Mouse (Mus musculus): ENCODE results near the gene Smco1. TPM values are rescaled to one million over a fixed set of nuclear protein-coding genes. Genes with fewer than 3 reads are reported as not detected.
A peak's percentile ranks its signal among the peaks of the same experiment; 100 is the strongest.
"Not testable (repeated sequence)": the region's sequence is repeated elsewhere in the genome, so short reads cannot be mapped to it uniquely, and the experiment has no call there.

The Smco1 gene
- polyA plus RNA-seq (2015; fragmentation: Nextera tagmentation; extraction: Ambion mirVana) = 0.13 TPM in 1 of 2 replicates, not detected in the other

- no peak within 1 kb of the TSS for H3K4me3 ChIP-seq
- no peak within 1 kb of the TSS for H3K27ac ChIP-seq
- no peaks in the 10 kb centered on the region for H3K27me3 ChIP-seq (replicated peaks)
- H3K36me3 ChIP-seq (replicated peaks) = no peaks in the 10 kb centered on the region
- H3K4me2 ChIP-seq = no peak within 1 kb of the TSS
- no peaks in the 10 kb centered on the region for H3K9me3 ChIP-seq
- ATAC-seq (replicated peaks) = no peak
- WGBS = 89% methylated on average over 11 of the region's 11 CpGs
- no peaks in the 10 kb centered on the region for H3K4me1 ChIP-seq
- H3K9ac ChIP-seq = no peak within 1 kb of the TSS
Observed at GRCm38 (mm10) chr16:32271291-32271690, at the start of gene Smco1. Smco1 (plus strand) TSS chr16:32271468.

- no peak overlapping the region for H3K9ac ChIP-seq
- H3K4me2 ChIP-seq = no peak overlapping the region
- no peak for ATAC-seq (replicated peaks)
- H3K27me3 ChIP-seq (replicated peaks) = no peaks in the 10 kb centered on the region
- no peaks in the 10 kb centered on the region for H3K4me1 ChIP-seq
- H3K9me3 ChIP-seq = no peaks in the 10 kb centered on the region
- 79% methylated on average over 4 of the region's 4 CpGs for WGBS
- no peaks in the 10 kb centered on the region for H3K36me3 ChIP-seq (replicated peaks)
- H3K4me3 ChIP-seq = no peak overlapping the region
- H3K27ac ChIP-seq = no peak overlapping the region
Observed at GRCm38 (mm10) chr16:32221803-32222202, 49.5 kb upstream of the Smco1 start.

- no peaks in the 10 kb centered on the region for H3K4me1 ChIP-seq
- H3K27me3 ChIP-seq (replicated peaks) = no peaks in the 10 kb centered on the region
- H3K36me3 ChIP-seq (replicated peaks) = no peaks in the 10 kb centered on the region
- H3K9me3 ChIP-seq = no peaks in the 10 kb centered on the region
- no peak overlapping the region for H3K4me2 ChIP-seq
- H3K9ac ChIP-seq = no peak overlapping the region
- ATAC-seq (replicated peaks) = no peak
- H3K27ac ChIP-seq = no peak overlapping the region
- H3K4me3 ChIP-seq = no peak overlapping the region
Observed at GRCm38 (mm10) chr16:32222399-32222798, 48.9 kb upstream of the Smco1 start.

- ATAC-seq (replicated peaks); H3K27me3 ChIP-seq (replicated peaks); H3K9ac ChIP-seq; H3K4me1 ChIP-seq; H3K9me3 ChIP-seq; H3K36me3 ChIP-seq (replicated peaks); H3K4me3 ChIP-seq; H3K4me2 ChIP-seq; H3K27ac ChIP-seq: not testable (repeated sequence)
- WGBS = 84% methylated on average over 3 of the region's 3 CpGs
Observed at GRCm38 (mm10) chr16:32232050-32232449, 39.2 kb upstream of the Smco1 start.

GRCm38 (mm10) chr16:32237930-32238680 is 33.2 kb upstream of the Smco1 start:
- 91% methylated on average over 19 of the region's 19 CpGs for WGBS
- no peaks in the 10 kb centered on the region for H3K9me3 ChIP-seq

GRCm38 (mm10) chr16:32239428-32240312 is 31.6 kb upstream of the Smco1 start:
- peaks cover 14% of the 10 kb centered on the region for H3K4me1 ChIP-seq
- no peaks in the 10 kb centered on the region for H3K27me3 ChIP-seq (replicated peaks)
- WGBS = 87% methylated on average over 2 of the region's 2 CpGs
- no peak overlapping the region for H3K27ac ChIP-seq
- H3K9me3 ChIP-seq = no peaks in the 10 kb centered on the region
- no peak overlapping the region for H3K9ac ChIP-seq
- no peak overlapping the region for H3K4me2 ChIP-seq
- peaks cover 3% of the 10 kb centered on the region for H3K36me3 ChIP-seq (replicated peaks)
- no peak for ATAC-seq (replicated peaks)
- H3K4me3 ChIP-seq = no peak overlapping the region

More at GRCm38 (mm10) chr16:32237930-32238680, 33.2 kb upstream of the Smco1 start:
- H3K27ac ChIP-seq = no peak overlapping the region
- H3K27me3 ChIP-seq (replicated peaks) = no peaks in the 10 kb centered on the region
- H3K9ac ChIP-seq = no peak overlapping the region
- peaks cover 2% of the 10 kb centered on the region for H3K4me1 ChIP-seq
- H3K4me3 ChIP-seq = no peak overlapping the region
- peaks cover 3% of the 10 kb centered on the region for H3K36me3 ChIP-seq (replicated peaks)
- ATAC-seq (replicated peaks) = no peak
- H3K4me2 ChIP-seq = no peak overlapping the region

GRCm38 (mm10) chr16:32243901-32244300 is 27.4 kb upstream of the Smco1 start:
- 87% methylated on average over 3 of the region's 3 CpGs for WGBS
- ATAC-seq (replicated peaks) = no peak
- H3K9ac ChIP-seq = no peak overlapping the region

GRCm38 (mm10) chr16:32246351-32246791 is 24.9 kb upstream of the Smco1 start:
- H3K4me3 ChIP-seq = peak overlapping the region; percentile 99
- ATAC-seq (replicated peaks) = peak; percentile 63
- whole genome bisulfite sequencing = under 1% methylated on average over 24 of the region's 41 CpGs
- H3K27me3 ChIP-seq (replicated peaks) = no peaks in the 10 kb centered on the region
- peaks cover 39% of the 10 kb centered on the region for H3K4me1 ChIP-seq
- peak overlapping the region; percentile 83 for H3K4me2 ChIP-seq
- no peaks in the 10 kb centered on the region for H3K9me3 ChIP-seq
- H3K36me3 ChIP-seq (replicated peaks) = no peaks in the 10 kb centered on the region
- H3K9ac ChIP-seq = peak overlapping the region; percentile 89
- H3K27ac ChIP-seq = peak overlapping the region; percentile 93

More at GRCm38 (mm10) chr16:32243901-32244300, 27.4 kb upstream of the Smco1 start:
- no peak overlapping the region for H3K27ac ChIP-seq
- H3K9me3 ChIP-seq = no peaks in the 10 kb centered on the region
- H3K36me3 ChIP-seq (replicated peaks) = no peaks in the 10 kb centered on the region
- no peak overlapping the region for H3K4me3 ChIP-seq
- no peak overlapping the region for H3K4me2 ChIP-seq
- H3K27me3 ChIP-seq (replicated peaks) = no peaks in the 10 kb centered on the region
- H3K4me1 ChIP-seq = peaks cover 39% of the 10 kb centered on the region

GRCm38 (mm10) chr16:32246952-32247370 is 24.3 kb upstream of the Smco1 start, which contains the start of the genes Fbxo45 and Wdr53:
Fbxo45 (minus strand) TSS chr16:32247158.
Wdr53 (plus strand) TSS chr16:32247227.
- Histone ChIP-seq H3K27ac (peak within 1 kb of the TSS; percentile 93), H3K4me1 (peaks cover 39% of the 10 kb centered on the region), H3K4me2 (peak within 1 kb of the TSS; percentile 83), H3K9me3 (no peaks in the 10 kb centered on the region), H3K4me3 (peak within 1 kb of the TSS; percentile 99), H3K36me3 (replicated peaks) (no peaks in the 10 kb centered on the region; the same call in 1 of the 2 replicates), H3K27me3 (replicated peaks) (no peaks in the 10 kb centered on the region), H3K9ac (peak within 1 kb of the TSS; percentile 89)
- peak; percentile 99 for ATAC-seq (replicated peaks)
- under 1% methylated on average over 46 of the region's 48 CpGs for WGBS

GRCm38 (mm10) chr16:32264225-32264624 is 7.0 kb upstream of the Smco1 start:
- not testable (repeated sequence) for H3K27ac ChIP-seq; H3K4me3 ChIP-seq; H3K4me1 ChIP-seq; H3K4me2 ChIP-seq; ATAC-seq (replicated peaks); H3K9ac ChIP-seq; H3K36me3 ChIP-seq (replicated peaks); H3K27me3 ChIP-seq (replicated peaks); H3K9me3 ChIP-seq
- 95% methylated on average over 2 of the region's 2 CpGs for WGBS

GRCm38 (mm10) chr16:32273338-32273737 is 2.1 kb downstream of the Smco1 start:
- H3K36me3 ChIP-seq (replicated peaks) = no peaks in the 10 kb centered on the region
- H3K4me3 ChIP-seq = no peak overlapping the region
- H3K9ac ChIP-seq = no peak overlapping the region
- H3K27ac ChIP-seq = no peak overlapping the region
- WGBS = 55% methylated on average over 9 of the region's 9 CpGs
- H3K9me3 ChIP-seq = no peaks in the 10 kb centered on the region
- ATAC-seq (replicated peaks) = no peak
- H3K4me1 ChIP-seq = peaks cover 9% of the 10 kb centered on the region
- H3K4me2 ChIP-seq = no peak overlapping the region
- no peaks in the 10 kb centered on the region for H3K27me3 ChIP-seq (replicated peaks)

GRCm38 (mm10) chr16:32275041-32275440 is 3.8 kb downstream of the Smco1 start:
- H3K36me3 ChIP-seq (replicated peaks) = no peaks in the 10 kb centered on the region
- H3K4me3 ChIP-seq = no peak overlapping the region
- no peaks in the 10 kb centered on the region for H3K9me3 ChIP-seq
- H3K4me2 ChIP-seq = no peak overlapping the region
- WGBS = 88% methylated on average over 6 of the region's 6 CpGs
- no peaks in the 10 kb centered on the region for H3K27me3 ChIP-seq (replicated peaks)
- no peak for ATAC-seq (replicated peaks)
- no peak overlapping the region for H3K9ac ChIP-seq
- no peak overlapping the region for H3K27ac ChIP-seq
- H3K4me1 ChIP-seq = peaks cover 25% of the 10 kb centered on the region
